Mouse (Mus musculus): Measurements from ENCODE around the gene Ccdc42.

DNA sequence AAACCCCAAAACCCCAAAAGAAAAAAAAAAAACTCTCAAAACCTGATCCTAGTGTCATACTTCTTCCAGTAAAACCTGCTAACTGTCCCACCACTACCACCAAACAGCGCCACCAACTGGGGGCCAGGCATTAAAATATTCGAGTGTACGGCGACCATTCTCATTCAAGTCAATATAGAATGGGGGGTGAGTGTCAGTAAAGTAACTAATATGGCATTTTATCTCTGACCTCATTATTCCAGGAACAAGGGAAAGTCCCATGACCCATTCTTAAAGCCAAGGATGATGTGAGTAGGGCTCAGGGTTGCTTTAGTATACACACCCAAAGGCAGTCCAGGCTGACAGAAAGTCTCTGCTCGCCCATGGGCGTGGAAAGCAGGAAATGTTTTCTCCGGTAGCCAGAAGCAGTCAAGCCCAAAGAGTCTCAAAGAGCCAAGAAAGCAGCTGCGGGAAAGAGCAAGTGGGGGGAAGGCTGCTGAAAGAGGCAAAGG is 32.8 kb upstream of the Ccdc42 start:
- TF ChIP-seq CTCF (IDR thresholded peaks at IDR 0.05; ENCODE audit: low read depth, low read length) (no peak), GATA1 (IDR thresholded peaks at IDR 0.05; ENCODE audit: borderline replicate concordance, low read length) (no peak)
